Mouse (Mus musculus) lung, postnatal 0 days (tissue): ENCODE data around the gene Gfer.

Experiments
- CTCF ChIP-seq: IDR thresholded peaks from 2 replicates; pipeline ENCODE4 v1.5.1; 2016; ENCODE audit warnings: antibody characterized with exemption, mild to moderate bottlenecking
- EP300 ChIP-seq: IDR thresholded peaks from 2 replicates; pipeline ENCODE4 v1.6.1; 2016; ENCODE audit warnings: antibody characterized with exemption, mild to moderate bottlenecking, control low read depth

DNA sequence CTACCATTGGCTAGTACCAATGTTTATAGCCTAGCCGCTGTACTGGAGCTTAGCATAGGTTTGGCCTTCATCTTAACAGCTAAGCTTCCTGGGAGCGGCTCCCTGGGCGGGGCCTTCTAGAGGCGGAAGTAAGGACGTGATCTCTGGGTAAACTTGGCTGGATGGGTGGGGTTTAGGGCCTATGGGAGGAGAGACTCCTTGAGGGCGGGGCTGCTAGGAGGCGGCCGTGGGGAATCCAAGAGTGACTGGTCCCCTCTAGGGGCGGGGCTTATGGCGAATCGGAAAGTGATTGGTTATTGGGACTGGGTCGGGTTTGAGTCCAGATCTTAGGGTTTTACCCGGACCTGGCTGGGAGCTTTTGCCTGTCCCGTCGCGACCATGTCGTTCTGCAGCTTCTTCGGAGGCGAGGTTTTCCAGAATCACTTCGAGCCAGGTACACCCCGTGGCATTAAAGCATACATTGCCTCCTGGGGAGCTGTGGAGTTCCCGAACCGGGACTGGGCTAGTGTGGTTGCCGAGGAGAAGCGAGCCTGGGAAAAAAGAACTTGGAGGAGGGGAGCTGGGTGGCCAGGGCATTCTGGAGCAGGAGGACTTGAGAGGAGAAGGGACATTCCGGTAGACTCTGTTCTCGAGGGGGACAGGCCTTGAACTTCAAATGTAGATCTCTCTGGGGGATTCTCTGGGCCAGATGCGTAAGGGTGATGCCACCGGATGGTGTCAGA, 40.5 kb upstream of the Gfer start, which contains the start of gene Msrb1:
- TF ChIP-seq CTCF (no peak), EP300 (peak; percentile 20; the same call in 1 of the 2 replicates)
